ENCODE assay signal across 17 mouse cellular contexts in genomic region chr1:185537236-185537635, GRCm38 (mm10).
"Had no signal": no experiment of that assay in that cellular context is flagged by ENCODE, and none has a peak within 500 bp of the region (broad histone marks: within the 10 kb centered on the region; RNA-seq: fewer than 3 reads in every experiment).

No protein-coding gene starts in this region.

- H3K36me3 ChIP-seq: lung, embryonic 15.5 days; midbrain, embryonic 13.5 days; midbrain, embryonic 15.5 days; neural tube, embryonic 12.5 days; stomach, embryonic 15.5 days had no signal

- ATAC-seq: lung, postnatal 0 days; midbrain, embryonic 13.5 days; midbrain, embryonic 15.5 days had no signal

- H3K4me1 ChIP-seq: lung, embryonic 15.5 days; midbrain, embryonic 13.5 days; midbrain, embryonic 15.5 days; neural tube, embryonic 12.5 days; stomach, embryonic 15.5 days had no signal

- H3K4me3 ChIP-seq: lung, embryonic 15.5 days; megakaryocyte, embryonic 14.5 days; midbrain, embryonic 13.5 days; midbrain, embryonic 15.5 days; neural tube, embryonic 12.5 days; stomach, embryonic 15.5 days had no signal

- H3K27ac ChIP-seq: lung, embryonic 15.5 days; macrophage; midbrain, embryonic 13.5 days; midbrain, embryonic 15.5 days; neural tube, embryonic 12.5 days; stomach, embryonic 15.5 days; stomach, postnatal 0 days had no signal

- H3K9me3 ChIP-seq: lung, embryonic 15.5 days; midbrain, embryonic 13.5 days; midbrain, embryonic 15.5 days; neural tube, embryonic 12.5 days; stomach, embryonic 15.5 days had no signal

- H3K9ac ChIP-seq: lung, embryonic 15.5 days; midbrain, embryonic 13.5 days; midbrain, embryonic 15.5 days; neural tube, embryonic 12.5 days; stomach, embryonic 15.5 days had no signal

- H3K4me2 ChIP-seq: lung, embryonic 15.5 days; midbrain, embryonic 11.5 days; midbrain, embryonic 13.5 days; midbrain, embryonic 15.5 days; neural tube, embryonic 12.5 days; stomach, embryonic 15.5 days had no signal

- DNase-seq: lung, adult 2 months; lung, postnatal 14 days; lung, postnatal 36 days; right cerebral cortex, postnatal 14 days; thymus, adult 2 months; thymus, postnatal 25 days; thymus, postnatal 4 days had no signal

- H3K27me3 ChIP-seq: lung, embryonic 15.5 days; megakaryocyte, embryonic 14.5 days; midbrain, embryonic 13.5 days; midbrain, embryonic 15.5 days; neural tube, embryonic 12.5 days; stomach, embryonic 15.5 days had no signal
